Mouse (Mus musculus) kidney, postnatal 0 days (tissue): ENCODE results near the gene Nme1. TPM values are rescaled to one million over a fixed set of nuclear protein-coding genes. Genes with fewer than 3 reads are reported as not detected.

ENCODE experiments used
- ATAC-seq: fragments of 200-750 bp; cut with Nextera tagmentation; replicated peaks from 2 replicates; pipeline ENCODE4 v1.8.0; 2017; ENCODE audit warnings: low read depth, moderate number of reproducible peaks, moderate TSS enrichment, moderate library complexity; ENCODE audit not compliant: low FRiP score
- DNase-seq: peaks from one replicate; pipeline ENCODE4 v3.0.0-alpha.2; 2016; ENCODE audit warnings: low spot score
- H3K27ac ChIP-seq: fragments of 300-500 bp; sonication (generic); 2 replicates; pipeline ENCODE4 v1.5.1; 2014; ENCODE audit warnings: mild to moderate bottlenecking
- H3K27me3 ChIP-seq: fragments of 300-500 bp; sonication (generic); 2 replicates; pipeline ENCODE4 v1.6.1; 2014; ENCODE audit warnings: low read length, mixed read lengths; ENCODE audit not compliant: insufficient read depth
- H3K36me3 ChIP-seq: fragments of 300-500 bp; sonication (generic); 2 replicates; pipeline ENCODE4 v1.6.1; 2014; ENCODE audit warnings: low read length, mixed read lengths; ENCODE audit not compliant: insufficient read depth
- H3K4me1 ChIP-seq: fragments of 300-500 bp; sonication (generic); replicated peaks from 2 replicates; pipeline ENCODE4 v1.6.1; 2014; ENCODE audit warnings: antibody characterized with exemption, low read length, mixed read lengths; ENCODE audit not compliant: insufficient read depth
- H3K4me2 ChIP-seq: fragments of 300-500 bp; sonication (generic); 2 replicates; pipeline ENCODE4 v1.6.1; 2014; ENCODE audit warnings: mild to moderate bottlenecking, low read length, moderate library complexity, mixed read lengths
- H3K4me3 ChIP-seq: fragments of 300-500 bp; sonication (generic); replicated peaks from 2 replicates; pipeline ENCODE4 v1.5.1; 2014; ENCODE audit warnings: low read depth, low read length
- H3K9ac ChIP-seq: fragments of 300-500 bp; sonication (generic); 2 replicates; pipeline ENCODE4 v1.6.1; 2014; ENCODE audit warnings: low read depth, low read length
- H3K9me3 ChIP-seq: fragments of 300-500 bp; sonication (generic); replicated peaks from 2 replicates; pipeline ENCODE4 v1.6.1; 2016; ENCODE audit warnings: low read length, inconsistent platforms, mixed read lengths
- CTCF ChIP-seq: IDR thresholded peaks from 2 replicates; pipeline ENCODE4 v1.5.1; 2016; ENCODE audit warnings: antibody characterized with exemption, low read depth, mild to moderate bottlenecking, moderate library complexity
- WGBS: fragments of 180-500 bp; shearing (Covaris S2); extraction: QIAGEN DNeasy Blood & Tissue Kit; methylation state at CpG from one replicate; pipeline ENCODE4 v1.1.7; 2014; 5-methylcytosine and 5-hydroxymethylcytosine counted together
- polyA plus RNA-seq: library from polyadenylated mRNA; unstranded; fragments of >200 nt; fragmentation: Nextera tagmentation; extraction: Ambion mirVana; gene quantifications from 2 replicates; pipeline ENCODE4 v1.2.1, GENCODE M21; 2015

Gene Nme1
- 132 TPM in 2 replicates for polyA plus RNA-seq

- no peaks in the 10 kb centered on the region for H3K27me3 ChIP-seq
- ATAC-seq = peak; percentile 95
- H3K4me1 ChIP-seq = 0 out of 2 replicates have a peak, but pooled peaks cover 3% of the 10 kb centered on the region
- peak; percentile 96 for TF ChIP-seq CTCF
- H3K27ac ChIP-seq = peak within 1 kb of the TSS; percentile 70
- peak within 1 kb of the TSS; percentile 56 for H3K4me3 ChIP-seq
- whole genome bisulfite sequencing = under 1% methylated on average over 40 of the region's 40 CpGs
- H3K4me2 ChIP-seq = peak within 1 kb of the TSS; percentile 75
- H3K36me3 ChIP-seq = peaks cover 15% of the 10 kb centered on the region; the same call in 1 of the 2 replicates
- peak; percentile 99 for DNase-seq
- peak within 1 kb of the TSS; percentile 56 for H3K9ac ChIP-seq
- no peaks in the 10 kb centered on the region for H3K9me3 ChIP-seq
Observed at GRCm38 (mm10) chr11:93968005-93968847, at the start of gene Nme1, which contains the start of gene Gm20390. Nme1 (minus strand) TSS chr11:93968521. Gm20390 (minus strand) TSS chr11:93968293.

- Histone ChIP-seq H3K9me3 (no peaks in the 10 kb centered on the region), H3K9ac (no peak overlapping the region), H3K4me3 (no peak overlapping the region), H3K36me3 (no peaks in the 10 kb centered on the region), H3K27me3 (no peaks in the 10 kb centered on the region), H3K4me2 (no peak overlapping the region), H3K4me1 (0 out of 2 replicates have a peak, but pooled peaks cover 5% of the 10 kb centered on the region), H3K27ac (no peak overlapping the region)
- no peak for TF ChIP-seq CTCF
- ATAC-seq = no peak
- WGBS = 96% methylated on average over 2 of the region's 2 CpGs
- no peak for DNase-seq
Observed at GRCm38 (mm10) chr11:94003346-94003745, 35.0 kb upstream of the Nme1 start.

DNA sequence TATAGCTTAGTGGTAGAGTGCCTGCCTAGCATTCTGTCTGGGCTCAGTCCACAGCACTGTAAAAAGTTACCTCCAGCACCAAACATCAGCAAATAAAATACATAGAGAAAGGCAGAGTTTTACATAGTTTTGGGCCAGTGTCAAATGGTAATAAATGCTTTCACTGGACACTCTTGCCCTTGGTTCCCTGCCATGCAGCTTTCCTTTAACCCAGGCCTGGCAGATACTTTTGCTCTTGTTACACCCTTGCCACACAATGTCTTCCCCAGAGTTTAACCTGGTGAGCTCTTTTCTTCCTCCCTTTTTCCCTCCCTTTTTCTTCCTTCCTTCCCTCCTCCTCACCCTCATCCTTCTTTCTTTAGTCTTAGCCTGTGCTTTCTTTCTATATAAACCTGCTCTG is 31.0 kb upstream of the Nme1 start:
- Histone ChIP-seq H3K4me2 (no peak overlapping the region), H3K9me3 (no peaks in the 10 kb centered on the region), H3K27ac (no peak overlapping the region), H3K9ac (no peak overlapping the region), H3K4me3 (no peak overlapping the region), H3K27me3 (no peaks in the 10 kb centered on the region), H3K36me3 (no peaks in the 10 kb centered on the region), H3K4me1 (peaks cover 12% of the 10 kb centered on the region; the same call in 1 of the 2 replicates)
- TF ChIP-seq CTCF = no peak
- ATAC-seq (no peak), DNase-seq (no peak)

DNA sequence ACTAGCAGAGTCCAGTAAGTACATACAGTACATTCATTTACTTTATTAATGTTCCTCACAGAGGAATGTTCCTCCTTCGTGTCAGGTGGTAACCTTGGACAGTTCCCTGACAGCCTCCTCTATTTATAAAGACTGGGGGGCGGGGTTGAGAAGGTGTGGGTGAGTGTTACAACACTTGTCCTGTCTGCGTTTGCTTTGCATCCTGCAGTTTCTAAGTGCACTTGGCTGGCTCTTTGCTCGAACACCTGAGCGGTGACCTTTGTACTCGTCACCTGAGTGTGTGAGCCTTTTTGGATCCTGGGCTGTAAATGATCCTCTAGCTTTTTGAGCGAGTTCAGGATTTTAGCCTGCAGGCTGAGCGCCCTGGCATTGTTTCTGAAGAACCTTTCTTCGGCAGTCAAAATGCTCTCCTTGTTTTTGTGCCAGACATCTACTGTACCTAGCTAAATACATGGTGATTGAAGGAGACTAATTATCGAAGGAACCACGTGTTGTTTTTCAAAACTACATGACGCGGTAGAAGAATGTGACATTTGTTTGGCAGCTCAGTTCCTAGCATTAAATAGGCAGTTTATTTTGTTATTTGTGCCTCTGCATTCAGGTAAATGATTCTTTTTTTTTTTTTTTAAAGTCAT is 28.9 kb upstream of the Nme1 start:
- Histone ChIP-seq H3K9ac (peak overlapping the region; percentile 92), H3K4me2 (peak overlapping the region; percentile 81), H3K27ac (peak overlapping the region; percentile 96; the same call in 1 of the 2 replicates), H3K27me3 (no peaks in the 10 kb centered on the region), H3K36me3 (no peaks in the 10 kb centered on the region), H3K9me3 (no peaks in the 10 kb centered on the region), H3K4me3 (peak overlapping the region; percentile 98), H3K4me1 (peaks cover 12% of the 10 kb centered on the region; the same call in 1 of the 2 replicates)
- WGBS = 18% methylated on average over 13 of the region's 13 CpGs
- DNase-seq (peak; percentile 46), ATAC-seq (peak; percentile 7; the same call in 1 of the 2 replicates)
- TF ChIP-seq CTCF = no peak

DNA sequence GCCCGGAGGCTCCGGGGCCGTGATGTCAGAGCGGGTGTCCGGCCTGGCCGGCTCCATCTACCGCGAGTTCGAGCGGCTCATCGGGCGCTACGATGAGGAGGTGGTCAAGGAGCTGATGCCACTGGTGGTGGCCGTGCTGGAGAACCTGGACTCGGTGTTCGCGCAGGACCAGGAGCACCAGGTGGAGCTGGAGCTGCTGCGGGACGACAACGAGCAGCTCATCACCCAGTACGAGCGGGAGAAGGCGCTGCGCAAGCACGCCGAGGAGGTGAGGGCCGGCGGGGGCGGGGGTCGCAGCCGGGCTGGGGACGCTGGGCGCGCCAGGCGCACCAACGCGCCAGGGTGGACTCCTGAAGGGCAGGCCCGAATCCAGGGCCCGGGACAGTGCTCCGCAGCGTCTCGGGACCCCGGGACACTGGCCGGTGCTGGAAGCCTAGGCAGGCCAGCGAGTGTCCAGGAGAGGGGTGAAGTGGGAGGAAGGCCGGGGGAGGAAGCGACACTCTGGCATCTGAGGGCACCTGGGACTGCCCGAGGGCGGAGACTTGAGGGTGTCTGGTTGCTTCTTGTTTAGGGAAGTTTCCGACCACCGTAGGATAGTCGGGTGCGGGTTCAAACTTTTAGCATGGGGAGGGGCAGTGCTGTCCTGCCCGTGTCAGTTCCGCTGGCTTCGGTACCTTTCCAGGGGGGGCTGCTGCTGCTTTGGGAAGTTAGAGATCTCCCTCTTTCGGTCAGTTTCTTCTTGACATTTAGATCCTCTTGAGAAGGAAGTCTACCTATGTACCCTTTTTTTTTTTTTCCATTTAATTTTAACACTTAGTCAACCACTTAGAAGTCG is 28.2 kb upstream of the Nme1 start:
- peak; percentile 35 for ATAC-seq
- peak overlapping the region; percentile 92 for H3K9ac ChIP-seq
- H3K27me3 ChIP-seq = no peaks in the 10 kb centered on the region
- peaks cover 12% of the 10 kb centered on the region; the same call in 1 of the 2 replicates for H3K4me1 ChIP-seq
- H3K4me2 ChIP-seq = peak overlapping the region; percentile 81
- peak; percentile 34; the same call in 1 of the 2 replicates for TF ChIP-seq CTCF
- H3K27ac ChIP-seq = peak overlapping the region; percentile 96
- H3K9me3 ChIP-seq = no peaks in the 10 kb centered on the region
- H3K36me3 ChIP-seq = no peaks in the 10 kb centered on the region
- peak overlapping the region; percentile 98 for H3K4me3 ChIP-seq
- under 1% methylated on average over 58 of the region's 58 CpGs for WGBS
- peak; percentile 71 for DNase-seq
